Mouse (Mus musculus) E14TG2a.4 (cell line): ENCODE results near the gene Dstn.

ENCODE experiments used
- CTCF ChIP-seq: conservative IDR thresholded peaks from 2 replicates; pipeline ENCODE4 v1.5.1; 2014; ENCODE audit warnings: low read length
- NANOG ChIP-seq: IDR thresholded peaks from 2 replicates; pipeline ENCODE4 v1.6.1; 2014; ENCODE audit warnings: borderline replicate concordance, low read length, mixed read lengths
- POU5F1 ChIP-seq: IDR thresholded peaks from 2 replicates; pipeline ENCODE4 v1.6.1; 2014; ENCODE audit warnings: low read length, borderline replicate concordance

- TF ChIP-seq CTCF (no peak), POU5F1 (no peak), NANOG (no peak)
Measured at GRCm38 (mm10) chr2:143978444-143979147, 63.5 kb downstream of the Dstn start.
